Mouse (Mus musculus) thymus, postnatal 14 days (tissue): ENCODE measurements around the gene Lrch1.

Experiments
- DNase-seq: peaks from one replicate; pipeline ENCODE4 v3.0.0; 2021

Gene Lrch1

DNA sequence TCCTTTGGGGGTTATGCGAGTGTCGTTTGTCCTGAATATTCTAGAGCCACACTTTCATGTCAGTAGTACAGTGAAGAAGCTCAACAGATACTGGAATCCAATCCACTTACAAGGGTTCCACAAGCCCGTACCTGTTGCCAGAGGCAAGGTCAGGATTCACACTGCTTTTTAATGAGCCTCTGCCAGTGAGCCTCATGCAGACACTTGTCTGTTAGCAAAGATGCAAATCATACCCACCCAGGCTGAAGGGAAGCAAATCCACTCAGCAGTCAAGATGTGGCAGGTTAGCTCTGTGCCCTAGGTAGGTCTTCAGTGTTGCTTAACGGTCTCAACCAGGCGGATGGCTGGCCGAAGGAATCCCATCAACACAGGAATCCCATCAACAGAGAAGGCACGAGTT is 62.8 kb downstream of the Lrch1 start:
- no peak for DNase-seq

DNA sequence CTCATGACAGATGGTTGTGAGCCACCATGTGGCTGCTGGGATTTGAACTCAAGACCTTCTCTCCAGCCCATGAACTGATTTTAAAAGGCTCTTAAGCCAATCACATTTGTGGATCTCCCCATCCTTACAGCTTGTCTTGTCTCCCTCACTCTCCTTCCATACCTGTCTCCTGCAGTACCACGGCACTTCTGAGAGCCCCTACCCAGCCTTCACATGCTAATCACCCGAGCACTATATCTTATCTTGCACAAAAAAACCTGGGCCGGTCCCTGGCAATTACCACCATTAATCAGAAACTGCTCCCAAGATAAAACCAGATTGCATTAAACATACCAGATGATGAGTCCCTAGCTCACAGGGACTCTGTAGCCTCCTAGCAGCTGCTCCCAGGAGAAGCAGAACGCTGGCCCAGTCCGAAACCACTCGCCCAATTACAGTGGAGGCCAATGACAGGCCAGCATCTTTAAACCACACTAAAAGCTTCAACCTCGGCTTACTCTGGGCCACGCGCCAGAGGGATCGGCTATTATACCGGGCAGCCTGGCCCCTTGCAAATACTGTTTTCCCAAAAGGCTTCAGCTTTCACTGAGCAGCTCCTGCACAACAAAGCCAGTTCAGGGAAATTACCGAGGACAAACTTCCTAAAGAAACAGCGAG is 63.5 kb downstream of the Lrch1 start:
- DNase-seq: no peak

DNA sequence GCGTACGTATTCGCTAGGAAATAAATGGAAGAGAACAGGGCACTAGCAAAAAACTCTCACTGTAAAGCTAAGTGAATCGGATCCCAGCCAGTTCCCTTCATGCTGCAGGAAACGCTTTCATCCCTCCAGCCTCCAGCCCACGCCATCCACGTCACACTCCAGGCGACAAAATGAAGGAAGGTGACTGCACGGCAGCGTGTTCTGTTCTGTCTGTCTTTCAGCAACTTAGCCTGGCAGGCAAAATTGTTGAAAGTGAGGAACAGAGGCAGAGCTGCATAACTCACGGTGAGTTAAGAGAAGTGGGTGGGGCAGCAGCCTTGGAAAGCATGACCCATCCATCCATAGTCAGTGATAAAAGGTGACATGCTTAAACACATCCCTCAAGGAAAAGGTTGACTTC is 64.5 kb downstream of the Lrch1 start:
- no peak for DNase-seq

DNA sequence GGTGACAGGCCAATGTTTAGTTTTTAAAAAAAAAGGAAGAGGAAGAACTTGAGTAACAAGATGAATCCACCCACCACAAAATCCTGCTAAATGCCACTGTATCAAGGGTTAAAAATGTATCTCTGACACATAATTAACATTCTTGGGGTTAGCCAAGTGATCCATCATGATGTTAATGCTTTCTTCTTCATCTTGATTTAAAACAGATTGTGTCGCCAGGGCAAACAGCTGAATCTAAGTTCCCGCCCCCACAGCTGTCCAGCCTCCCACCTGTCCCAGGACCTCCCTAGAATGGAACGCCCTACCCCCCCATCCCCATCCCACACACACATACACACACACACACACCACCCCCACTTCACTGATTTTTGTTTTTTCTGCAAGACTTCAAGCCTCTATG is 64.9 kb downstream of the Lrch1 start:
- no peak for DNase-seq

DNA sequence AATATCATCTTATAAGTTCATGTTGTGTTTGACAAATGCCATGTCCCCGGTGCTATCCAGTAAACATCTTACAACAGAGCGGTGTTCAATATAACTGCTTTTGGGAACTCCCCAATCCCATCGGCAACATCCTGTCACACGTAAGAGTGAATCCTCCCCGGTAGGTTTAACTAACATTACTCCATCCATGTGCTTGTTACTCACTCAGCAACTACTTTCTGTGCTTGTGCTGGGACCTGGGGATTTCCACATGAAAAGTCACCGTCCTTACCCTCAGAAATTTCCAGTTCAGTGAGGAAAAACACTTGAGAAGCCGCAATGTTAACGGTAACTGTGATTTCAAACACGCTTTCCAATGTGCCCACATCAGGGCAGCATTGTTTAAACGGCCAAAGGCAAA is 66.8 kb downstream of the Lrch1 start:
- DNase-seq: no peak

DNA sequence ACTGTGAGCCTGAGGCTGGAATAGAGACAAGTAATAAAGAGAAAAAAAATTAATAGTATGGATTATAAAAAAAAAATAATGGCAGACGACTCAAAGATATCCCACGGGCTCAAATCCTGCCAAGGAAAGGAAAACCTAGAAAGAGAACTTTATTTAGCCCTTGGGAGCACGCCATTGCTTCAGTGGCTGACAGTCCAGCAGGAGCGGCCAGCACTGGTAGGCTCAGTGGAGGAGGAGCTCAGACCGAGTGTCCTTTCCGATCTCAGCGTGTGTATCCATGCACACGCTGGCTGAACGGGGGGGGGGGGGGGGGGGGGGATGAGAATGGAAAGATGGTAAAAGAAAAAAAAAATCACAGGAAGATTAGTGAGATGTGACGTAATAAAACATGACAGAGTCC is 68.2 kb downstream of the Lrch1 start:
- DNase-seq: no peak

DNA sequence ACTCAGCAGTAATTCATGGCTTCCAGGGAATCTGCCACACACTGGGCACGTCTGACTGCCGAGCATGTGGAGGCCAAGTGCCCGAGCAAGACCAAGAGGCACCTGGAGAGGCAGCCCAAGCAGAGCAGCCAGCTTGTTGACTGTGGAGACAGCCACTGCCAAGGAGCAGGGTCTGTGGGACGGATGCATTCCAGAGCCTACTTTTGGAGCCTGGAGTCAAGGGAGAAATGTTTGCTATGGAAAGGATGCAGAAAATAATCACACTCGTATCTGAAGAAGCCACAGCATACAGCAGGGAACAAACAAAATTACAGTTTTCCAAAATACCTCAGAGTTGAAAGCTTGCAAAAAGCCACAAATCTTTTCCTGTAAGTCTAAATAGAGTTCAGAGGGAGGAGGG is 70.4 kb downstream of the Lrch1 start:
- DNase-seq: no peak

DNA sequence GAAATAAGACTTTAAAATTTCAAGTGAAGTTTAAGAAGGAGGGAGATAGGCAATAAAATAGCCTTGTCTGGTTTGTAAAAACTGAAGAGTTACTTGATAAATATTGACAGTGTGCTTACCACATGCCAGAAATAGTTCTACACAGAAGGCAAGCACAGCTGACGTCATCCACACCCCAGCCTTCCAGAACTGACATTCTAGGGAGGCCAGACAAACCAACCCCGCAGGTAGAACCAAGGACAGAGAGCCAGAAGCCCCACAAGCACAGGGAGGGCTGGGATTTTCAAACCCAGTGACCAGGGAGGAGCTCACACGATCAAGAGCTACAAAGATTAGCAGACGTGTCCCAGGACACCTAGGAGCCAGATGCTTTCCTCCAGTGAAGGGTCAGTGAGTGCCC is 76.5 kb downstream of the Lrch1 start:
- DNase-seq: no peak

DNA sequence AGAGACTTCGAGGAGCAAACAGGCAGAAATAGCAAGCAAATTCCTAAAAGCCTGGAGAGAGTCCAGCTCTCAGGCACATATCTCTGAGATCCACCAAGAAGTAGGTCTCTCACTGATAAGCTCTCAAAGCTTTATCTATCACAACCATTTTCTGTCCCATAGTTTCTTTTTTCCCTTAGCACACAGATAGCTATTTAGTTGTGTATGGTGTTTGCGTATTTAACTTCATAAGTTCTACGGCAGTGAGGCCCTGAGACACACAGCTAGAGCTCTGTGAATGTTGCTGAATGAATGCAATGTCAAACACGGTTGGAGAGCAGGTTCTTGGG is 78.8 kb downstream of the Lrch1 start:
- no peak for DNase-seq

DNA sequence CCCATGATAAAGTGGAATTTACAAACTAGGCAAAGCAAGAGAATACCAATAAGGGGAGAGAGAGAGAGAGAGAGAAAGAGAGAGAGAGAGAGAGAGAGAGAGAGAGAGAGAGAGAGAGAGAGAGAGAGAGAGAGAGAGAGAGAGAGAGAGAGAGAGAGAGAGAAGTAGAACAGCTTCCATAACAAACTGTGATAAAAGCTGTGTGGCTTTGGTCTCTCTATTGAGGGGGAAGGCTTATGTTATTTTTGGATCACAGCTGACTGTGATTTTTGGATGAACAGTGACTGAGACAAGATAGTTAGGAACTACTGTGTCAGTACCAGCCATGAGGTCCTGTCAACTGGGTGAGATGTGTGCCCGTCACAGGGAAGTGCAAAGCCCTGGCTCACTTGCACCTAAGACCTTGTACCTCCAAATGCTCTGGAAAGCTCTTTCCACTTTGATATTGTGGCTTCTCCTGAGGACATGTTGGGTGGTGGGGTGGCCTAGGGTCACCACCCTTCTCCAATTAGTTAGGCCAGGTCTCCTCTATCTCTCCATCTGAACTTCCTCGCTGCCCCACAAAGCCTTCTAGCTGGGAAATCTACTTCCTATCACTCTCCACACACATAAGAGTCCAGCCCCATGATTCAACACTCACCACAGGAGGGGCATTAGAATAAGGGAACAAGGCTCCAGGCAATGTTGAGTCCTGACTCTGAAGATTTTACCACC is 79.3 kb downstream of the Lrch1 start:
- no peak for DNase-seq

DNA sequence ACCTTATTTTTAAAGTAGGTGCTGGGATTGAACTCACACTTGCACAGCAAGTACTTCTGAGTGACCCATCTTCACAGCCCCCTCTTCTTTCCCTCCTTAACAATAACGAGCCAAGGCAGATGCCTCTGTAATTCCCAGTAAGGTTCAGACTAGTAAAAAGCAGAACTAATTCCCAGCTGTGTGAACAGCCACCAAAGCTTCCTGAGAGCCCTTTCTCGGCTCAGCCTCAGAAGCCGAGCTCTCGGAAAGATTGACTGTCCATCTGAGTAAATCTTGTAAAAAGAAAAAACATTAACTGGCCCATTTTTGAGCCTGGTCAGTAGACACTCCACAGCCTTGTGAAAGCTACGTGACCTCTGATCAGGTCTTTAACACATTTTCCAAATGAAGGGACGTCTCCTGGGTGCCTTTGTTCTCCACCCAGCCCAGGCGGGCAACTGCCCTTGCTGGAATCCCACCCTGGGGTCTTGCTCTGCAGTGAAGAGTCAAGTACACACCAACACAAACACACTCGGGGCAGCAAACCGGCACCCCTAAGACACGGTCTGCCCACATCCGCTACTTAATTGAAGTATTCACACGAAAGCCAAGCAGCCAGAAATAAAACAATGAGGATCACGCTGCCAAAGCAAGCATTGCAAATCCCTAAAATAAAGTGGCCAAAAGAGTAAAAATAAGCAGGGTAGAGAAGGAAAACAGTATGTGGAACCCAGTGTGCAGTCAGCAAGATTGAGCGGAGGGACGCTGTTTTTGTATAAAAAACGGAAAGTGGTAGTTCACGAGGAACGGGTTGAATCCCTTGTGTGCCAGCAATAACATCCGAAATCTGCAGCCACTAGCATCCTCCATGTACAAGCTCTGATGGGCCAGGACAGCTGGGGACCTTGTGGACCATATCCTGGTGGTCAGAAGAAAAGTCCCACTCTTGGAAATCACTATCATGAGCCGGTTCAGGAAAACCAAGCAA is 80.3 kb downstream of the Lrch1 start:
- DNase-seq: no peak

DNA sequence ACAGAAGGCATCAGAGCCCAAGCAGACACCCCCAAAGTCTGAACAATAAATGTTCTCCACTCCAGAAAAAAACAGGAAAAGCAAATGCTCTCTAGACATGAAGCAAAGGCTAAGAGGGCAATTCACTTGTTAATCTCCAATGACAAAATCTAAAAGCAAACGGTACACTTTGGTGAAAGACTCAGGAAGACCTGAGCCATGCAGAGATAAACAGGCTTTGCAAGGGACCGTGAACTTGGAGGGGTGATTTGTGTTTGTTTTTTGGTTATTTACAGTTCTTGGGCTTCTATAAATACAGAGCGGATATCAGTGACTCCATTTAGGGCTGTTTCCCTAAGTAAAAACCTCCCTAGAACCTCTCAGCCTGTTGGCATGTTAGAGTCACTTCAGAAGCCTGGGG is 81.9 kb downstream of the Lrch1 start:
- no peak for DNase-seq

DNA sequence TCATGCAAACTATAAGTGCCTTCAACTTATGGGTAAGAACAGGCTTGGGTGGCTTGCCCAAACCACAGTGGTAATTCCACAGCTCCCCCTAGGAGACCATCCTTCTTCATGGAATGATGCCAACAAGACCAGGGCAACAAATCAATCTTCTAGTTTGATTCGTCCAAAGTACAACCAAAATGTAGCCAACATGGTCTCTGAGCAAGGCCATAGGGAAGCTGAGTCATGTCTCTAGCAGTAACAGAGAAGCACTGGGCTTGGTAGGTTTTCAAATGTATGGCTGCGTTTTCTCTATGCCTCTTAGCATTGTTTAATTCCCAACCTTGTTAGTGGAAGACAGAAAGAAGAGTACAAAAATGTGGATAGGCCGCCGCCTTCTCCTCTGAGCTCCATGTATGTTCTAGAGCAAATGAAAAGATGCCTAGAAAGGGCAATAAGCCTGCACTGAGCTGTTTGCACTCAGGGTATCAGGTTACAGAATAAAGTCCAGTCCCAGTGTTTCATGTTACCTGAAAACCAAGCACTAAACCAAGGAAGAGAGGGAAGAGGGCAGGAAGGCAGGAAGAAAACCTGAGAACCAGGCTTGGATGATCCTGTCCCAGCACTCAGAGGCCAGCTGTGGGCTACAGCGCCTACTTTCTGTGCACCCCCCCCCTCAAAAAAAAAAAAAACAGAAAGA is 82.7 kb downstream of the Lrch1 start:
- DNase-seq: no peak

DNA sequence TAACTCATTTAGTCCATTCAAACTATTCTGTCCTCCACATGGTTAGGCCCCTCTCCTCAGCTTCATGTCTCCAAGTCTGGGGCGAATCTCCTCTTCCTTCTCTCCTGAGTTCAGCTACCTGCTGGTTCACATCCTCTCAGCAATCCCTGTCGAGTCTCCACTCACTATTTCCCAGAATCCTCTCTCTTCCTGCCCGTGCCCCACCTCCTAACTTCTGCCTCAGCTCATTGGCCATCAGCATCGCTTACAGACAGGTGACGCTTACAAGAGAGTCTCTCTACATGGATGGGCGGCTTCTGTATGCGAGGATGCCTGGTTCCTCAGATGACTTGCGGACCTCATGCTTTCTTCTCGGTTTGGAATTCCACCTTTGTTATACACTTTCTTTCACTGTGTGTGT is 86.2 kb downstream of the Lrch1 start:
- no peak for DNase-seq

DNA sequence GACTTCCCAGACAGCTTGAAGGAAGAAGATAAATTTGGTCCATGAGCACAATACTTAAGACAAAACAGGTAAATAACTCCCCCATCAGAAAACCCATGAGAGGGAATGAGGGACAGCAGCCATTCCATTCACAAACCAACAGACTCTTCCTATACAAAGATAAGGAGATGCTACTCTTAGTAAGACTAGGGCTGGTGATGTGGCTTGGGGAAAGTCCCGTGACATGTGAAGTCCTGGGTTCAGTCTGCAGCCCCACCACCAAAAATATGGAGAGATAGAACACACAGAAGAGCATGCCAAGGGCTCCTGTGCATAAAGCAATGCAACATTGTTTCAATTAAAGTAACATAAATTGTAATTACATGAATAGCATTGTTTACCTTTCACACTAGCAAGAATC is 88.5 kb downstream of the Lrch1 start:
- DNase-seq: no peak

DNA sequence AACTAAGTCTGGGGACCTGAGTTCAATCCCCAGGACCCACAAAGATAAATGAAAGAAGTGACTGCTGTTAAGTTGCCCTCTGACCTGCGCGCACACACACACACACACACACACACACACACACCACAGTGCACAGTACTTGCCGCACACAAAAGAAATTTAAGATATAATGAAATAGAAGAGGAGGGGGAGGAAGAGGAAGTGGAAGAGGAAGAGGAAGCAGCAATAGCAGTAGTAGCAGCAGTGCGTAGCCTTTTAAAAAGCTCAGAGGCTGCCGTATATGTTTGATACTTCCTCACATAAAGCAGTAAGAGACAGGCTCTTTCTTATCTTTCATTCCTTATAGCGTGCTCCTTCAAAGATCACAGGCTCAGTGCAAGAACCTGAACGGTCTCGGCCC is 92.2 kb downstream of the Lrch1 start:
- no peak for DNase-seq

DNA sequence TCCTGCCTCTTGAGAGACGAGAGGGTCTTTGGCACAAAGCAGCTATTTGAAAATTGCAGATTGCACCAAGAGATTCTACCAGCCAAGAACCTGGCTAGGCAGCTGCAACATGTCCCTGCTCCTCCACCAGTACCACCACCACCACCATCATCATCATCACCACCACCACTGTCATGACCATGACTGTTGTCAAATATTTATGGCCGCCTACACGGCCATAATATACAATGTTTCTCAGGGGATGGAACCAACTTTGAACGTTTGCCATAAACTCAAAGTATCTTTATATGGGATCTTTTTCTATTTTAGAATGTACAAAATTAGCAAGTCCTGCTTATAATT is 93.9 kb downstream of the Lrch1 start:
- DNase-seq: no peak

DNA sequence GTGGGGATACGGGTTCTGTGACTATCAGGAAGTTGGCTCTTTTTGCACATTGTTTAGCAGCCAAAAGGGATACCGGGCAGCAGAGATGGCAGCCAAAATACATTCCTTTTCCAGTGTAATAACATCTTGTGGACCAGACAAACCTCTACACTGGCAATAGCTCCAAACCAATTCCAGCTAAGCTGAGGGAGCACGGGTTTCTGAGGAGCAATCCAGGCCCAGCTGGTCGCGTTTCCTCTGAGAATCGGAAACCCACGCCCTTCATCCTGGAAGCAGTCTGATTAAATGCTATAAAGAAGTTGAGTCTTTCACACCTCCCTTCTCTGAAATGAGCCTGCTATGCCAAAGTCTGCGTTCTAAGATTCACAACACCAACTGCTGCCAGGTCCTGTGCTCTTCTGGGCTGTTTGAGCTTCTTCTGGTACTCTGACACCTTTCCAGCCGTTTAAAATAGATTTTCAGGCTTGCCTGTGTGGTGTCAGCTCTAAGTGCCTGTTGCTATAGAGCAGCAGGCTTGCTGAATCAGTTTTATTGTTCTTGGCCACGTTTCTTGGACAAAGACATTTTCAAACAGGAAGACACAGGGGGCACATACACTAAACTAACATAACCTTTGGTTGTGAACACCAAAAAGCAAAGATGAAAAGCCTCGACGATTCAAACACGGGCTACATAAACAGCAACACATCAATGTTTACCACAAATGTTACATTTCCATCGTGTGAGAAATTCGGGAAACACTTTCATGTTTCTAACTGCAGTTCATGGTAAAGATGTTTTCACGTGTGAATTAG is 94.5 kb downstream of the Lrch1 start:
- DNase-seq: no peak

DNA sequence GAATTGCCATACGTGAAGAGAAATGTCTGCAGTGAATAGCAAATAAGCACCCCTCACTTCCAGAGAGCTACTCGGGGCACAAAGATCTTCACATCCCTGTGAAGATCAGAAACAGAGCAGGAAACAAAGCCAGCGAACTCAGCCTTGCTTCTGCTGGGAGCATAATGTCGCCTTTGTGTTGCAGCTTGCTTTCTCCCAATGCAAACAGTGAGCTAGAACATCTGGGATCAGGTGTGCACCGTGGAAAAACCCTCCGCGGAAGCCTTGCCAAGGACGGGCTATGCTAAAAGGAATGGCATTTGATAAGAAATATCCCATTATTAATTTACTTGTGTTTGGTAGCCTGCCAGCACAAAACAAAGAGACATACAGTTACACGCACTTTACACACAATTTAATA is 95.8 kb downstream of the Lrch1 start:
- DNase-seq: no peak

DNA sequence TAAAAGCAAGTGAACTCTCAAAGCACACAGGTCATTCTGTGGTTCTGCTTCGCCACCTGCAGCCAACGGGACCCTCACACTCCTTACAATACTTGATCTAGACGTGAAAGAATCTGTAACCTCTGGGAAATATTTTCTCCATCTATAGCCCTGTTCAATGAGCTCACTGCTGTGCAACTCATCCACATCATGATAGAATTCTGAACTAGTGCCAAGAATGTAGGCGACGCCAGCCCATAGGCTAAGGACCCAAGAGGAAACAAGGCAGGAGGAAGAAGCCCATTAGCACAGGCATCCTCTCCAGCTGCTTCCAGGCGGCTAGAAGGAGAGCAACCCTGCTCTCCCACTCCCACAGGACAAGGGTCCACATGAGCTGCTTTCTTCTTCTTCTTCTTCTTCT is 98.7 kb downstream of the Lrch1 start:
- no peak for DNase-seq

DNA sequence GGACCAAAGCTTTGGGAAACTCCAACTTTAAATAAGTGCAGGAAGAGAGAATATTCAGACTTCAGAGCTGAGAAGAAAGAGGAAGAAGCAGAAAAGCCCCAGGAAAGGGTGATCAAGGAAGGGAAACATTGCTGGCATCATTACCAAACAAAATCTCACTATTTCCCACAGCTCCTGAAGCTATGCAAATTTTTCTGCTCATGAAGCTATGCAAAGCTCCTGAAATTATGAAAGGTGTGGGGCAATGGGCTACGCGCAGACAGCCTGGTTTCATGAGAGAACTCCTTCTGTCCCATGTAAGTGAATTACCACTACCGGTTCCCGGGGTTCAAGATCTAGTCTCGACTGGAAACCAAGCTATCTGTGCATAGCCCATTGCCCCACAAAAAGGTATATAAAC is 99.5 kb downstream of the Lrch1 start:
- no peak for DNase-seq

DNA sequence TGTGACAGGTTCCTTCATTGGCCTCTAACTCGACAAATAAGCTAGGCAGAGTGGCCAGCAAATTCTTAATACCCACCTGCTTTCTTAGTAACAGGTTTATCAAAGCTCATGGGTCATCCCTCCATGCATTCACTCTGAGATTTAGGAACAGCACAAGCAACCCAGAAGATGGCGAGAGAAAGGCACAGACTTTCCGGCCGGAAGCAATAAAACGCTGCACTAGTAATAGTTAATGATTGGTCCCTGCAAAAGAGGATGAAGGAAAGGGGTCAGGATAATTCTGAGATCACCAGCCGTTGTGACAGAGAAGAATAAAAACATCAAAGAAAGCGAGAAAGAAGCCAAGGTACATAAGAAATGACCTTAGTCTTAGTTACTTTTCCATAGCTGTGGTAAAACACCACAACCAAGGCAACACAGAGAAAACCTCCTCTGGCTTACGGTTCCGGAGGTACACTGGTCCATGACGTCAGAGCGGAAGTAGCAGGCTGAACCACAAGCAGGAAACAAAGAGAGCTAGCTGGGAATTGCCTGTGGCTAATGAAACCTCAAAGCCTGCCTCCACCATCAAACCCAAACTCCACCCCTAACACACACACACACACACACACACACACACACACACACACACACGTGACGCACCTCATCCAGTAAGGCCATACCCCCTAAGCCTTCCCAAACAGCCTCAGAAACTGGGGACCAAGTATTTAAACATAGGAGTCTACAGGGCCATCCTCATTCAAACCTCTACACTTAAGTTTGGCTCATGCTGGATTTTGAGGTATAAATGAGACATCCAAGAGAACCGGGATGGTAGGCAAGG is 100.2 kb downstream of the Lrch1 start:
- DNase-seq: peak; percentile 85
